Mouse (Mus musculus): ENCODE results near the gene Akap4. TPM values are rescaled to one million over a fixed set of nuclear protein-coding genes. Genes with fewer than 3 reads are reported as not detected.

The Akap4 gene
- not detected in 2 replicates for total RNA-seq (2014; rRNA removed)
- not detected in 2 replicates for polyA plus RNA-seq (2015; fragmentation: Nextera tagmentation; extraction: Ambion mirVana)

DNA sequence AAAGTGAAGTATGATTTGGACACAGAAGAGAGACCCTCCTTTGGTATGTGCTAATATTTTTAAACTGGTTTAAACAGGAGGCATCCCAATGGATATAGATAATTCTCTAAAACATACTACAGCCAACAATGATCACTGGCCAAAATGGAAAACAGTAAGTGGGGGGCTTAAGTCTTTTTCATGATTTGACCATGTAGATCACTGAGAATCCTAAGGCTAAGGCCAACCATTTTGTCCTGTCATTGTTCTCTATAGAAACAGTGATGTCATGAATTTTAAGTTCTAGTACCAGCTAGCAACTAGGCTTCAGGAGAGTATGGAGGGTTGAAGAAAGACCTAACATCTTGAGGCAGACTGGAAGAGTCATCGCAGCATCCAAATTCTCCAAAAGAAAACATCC is at the start of gene Akap4:
TSS of gene Akap4 (plus strand) at position 301 of the 400 bp plus-strand sequence.
- H3K4me2 ChIP-seq (ENCODE audit: low read depth, low read length), result no peak within 1 kb of the TSS
- no peak within 1 kb of the TSS for H3K9ac ChIP-seq (replicated peaks; ENCODE audit: low read length)
- H3K4me1 ChIP-seq (ENCODE audit: insufficient read depth, low read length), result no peaks in the 10 kb centered on the region
- no peaks in the 10 kb centered on the region for H3K36me3 ChIP-seq (ENCODE audit: insufficient read depth, low read length)
- 94% methylated on average over 1 of the region's 1 CpGs for WGBS
- no peaks in the 10 kb centered on the region for H3K9me3 ChIP-seq (ENCODE audit: low read length)
- H3K27ac ChIP-seq, result no peak within 1 kb of the TSS
- no peak for TF ChIP-seq CTCF (IDR thresholded peaks at IDR 0.05; ENCODE audit: low read depth)
- no peaks in the 10 kb centered on the region for H3K27me3 ChIP-seq (ENCODE audit: insufficient read depth, low read length)
- H3K4me3 ChIP-seq (ENCODE audit: low read length), result no peak within 1 kb of the TSS
- DNase-seq (ENCODE audit: low spot score) (no peak), ATAC-seq (no peak)

DNA sequence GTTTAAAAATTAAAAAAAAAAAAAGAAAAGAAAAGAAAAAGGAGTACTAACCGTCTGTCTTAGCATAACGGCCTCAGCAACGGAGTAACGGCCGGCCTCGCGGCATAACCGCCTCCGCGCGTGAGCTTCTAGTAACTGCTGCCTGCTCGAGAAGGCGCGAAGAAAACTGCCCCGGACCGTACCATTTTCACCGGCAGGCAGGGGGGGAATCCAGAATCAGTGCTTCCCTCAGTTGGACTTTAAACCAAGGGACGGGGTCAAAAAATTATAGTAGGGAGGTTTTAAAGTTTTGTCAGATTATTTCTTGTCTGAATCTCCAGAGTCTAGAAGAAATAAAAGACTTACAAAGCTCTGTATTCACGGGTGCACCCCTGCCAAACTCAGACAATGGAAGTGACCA is 25.8 kb upstream of the Akap4 start, which contains the start of gene Ccnb3:
TSS of gene Ccnb3 (minus strand) at position 101 of the 400 bp plus-strand sequence.
- Histone ChIP-seq H3K27me3 (ENCODE audit: insufficient read depth, low read length) (no peaks in the 10 kb centered on the region), H3K27ac (no peak within 1 kb of the TSS), H3K9me3 (ENCODE audit: low read length) (no peaks in the 10 kb centered on the region), H3K4me3 (ENCODE audit: low read length) (no peak within 1 kb of the TSS), H3K36me3 (ENCODE audit: insufficient read depth, low read length) (no peaks in the 10 kb centered on the region), H3K4me1 (ENCODE audit: insufficient read depth, low read length) (no peaks in the 10 kb centered on the region), H3K4me2 (ENCODE audit: low read depth, low read length) (no peak within 1 kb of the TSS), H3K9ac (replicated peaks; ENCODE audit: low read length) (no peak within 1 kb of the TSS)
- no peak for ATAC-seq
- no peak for TF ChIP-seq CTCF (IDR thresholded peaks at IDR 0.05; ENCODE audit: low read depth)
- WGBS, result 92% methylated on average over 19 of the region's 19 CpGs
- DNase-seq (ENCODE audit: low spot score), result no peak

DNA sequence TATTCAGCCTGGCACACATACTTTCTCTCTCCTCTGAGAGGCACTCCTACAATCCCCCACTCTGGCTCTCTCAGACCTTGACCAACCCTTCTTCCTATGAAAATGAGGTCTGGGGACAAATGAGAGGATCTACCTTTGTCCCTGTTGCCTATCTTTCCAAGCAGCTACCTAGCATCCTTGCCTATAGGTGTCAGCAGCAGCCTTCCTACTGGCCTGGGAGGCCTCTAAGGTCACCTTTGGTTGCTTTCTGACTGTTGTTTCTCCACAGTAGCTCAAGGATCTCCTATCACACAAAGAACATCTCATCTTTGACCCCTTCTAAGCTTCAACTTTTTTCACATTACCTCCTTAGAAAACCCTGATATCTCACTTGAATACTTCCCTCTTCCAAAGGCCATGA is 10.3 kb upstream of the Akap4 start:
- Histone ChIP-seq H3K27me3 (ENCODE audit: insufficient read depth, low read length) (no peaks in the 10 kb centered on the region), H3K4me3 (ENCODE audit: low read length) (no peak overlapping the region)
- ATAC-seq, result no peak

DNA sequence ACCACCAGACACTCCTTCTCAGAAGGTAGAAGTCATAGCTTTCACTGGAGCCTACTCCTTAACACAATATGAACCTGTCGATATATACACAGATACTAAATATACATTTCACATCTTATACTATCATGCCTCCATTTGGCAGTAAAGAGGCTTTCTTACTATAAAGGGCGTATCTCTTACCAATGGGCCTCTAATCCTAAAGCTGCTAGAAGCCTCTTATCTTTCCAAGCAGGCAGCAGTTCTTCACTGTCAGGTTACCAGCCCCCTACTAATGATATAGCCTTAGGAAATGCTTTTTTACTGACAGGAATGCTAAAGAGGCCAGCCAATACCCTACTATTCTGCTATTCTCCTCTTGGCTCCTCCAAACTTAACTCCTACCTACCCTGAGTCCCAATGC is 9.7 kb upstream of the Akap4 start:
- no peak for TF ChIP-seq CTCF (IDR thresholded peaks at IDR 0.05; ENCODE audit: low read depth)
- Histone ChIP-seq H3K4me3 (ENCODE audit: low read length) (no peak overlapping the region), H3K27me3 (ENCODE audit: insufficient read depth, low read length) (no peaks in the 10 kb centered on the region), H3K4me1 (ENCODE audit: insufficient read depth, low read length) (no peaks in the 10 kb centered on the region), H3K36me3 (ENCODE audit: insufficient read depth, low read length) (no peaks in the 10 kb centered on the region), H3K27ac (no peak overlapping the region), H3K4me2 (ENCODE audit: low read depth, low read length) (no peak overlapping the region), H3K9me3 (ENCODE audit: low read length) (no peaks in the 10 kb centered on the region), H3K9ac (replicated peaks; ENCODE audit: low read length) (no peak overlapping the region)
- ATAC-seq (no peak), DNase-seq (ENCODE audit: low spot score) (no peak)
- 90% methylated on average over 2 of the region's 2 CpGs for WGBS

More for the DNA sequence above, 10.3 kb upstream of the Akap4 start:
- no peak for TF ChIP-seq CTCF (IDR thresholded peaks at IDR 0.05; ENCODE audit: low read depth)
- Histone ChIP-seq H3K4me2 (ENCODE audit: low read depth, low read length) (no peak overlapping the region), H3K9ac (replicated peaks; ENCODE audit: low read length) (no peak overlapping the region), H3K9me3 (ENCODE audit: low read length) (no peaks in the 10 kb centered on the region), H3K36me3 (ENCODE audit: insufficient read depth, low read length) (no peaks in the 10 kb centered on the region), H3K4me1 (ENCODE audit: insufficient read depth, low read length) (no peaks in the 10 kb centered on the region), H3K27ac (no peak overlapping the region)
- no peak for DNase-seq (ENCODE audit: low spot score)

DNA sequence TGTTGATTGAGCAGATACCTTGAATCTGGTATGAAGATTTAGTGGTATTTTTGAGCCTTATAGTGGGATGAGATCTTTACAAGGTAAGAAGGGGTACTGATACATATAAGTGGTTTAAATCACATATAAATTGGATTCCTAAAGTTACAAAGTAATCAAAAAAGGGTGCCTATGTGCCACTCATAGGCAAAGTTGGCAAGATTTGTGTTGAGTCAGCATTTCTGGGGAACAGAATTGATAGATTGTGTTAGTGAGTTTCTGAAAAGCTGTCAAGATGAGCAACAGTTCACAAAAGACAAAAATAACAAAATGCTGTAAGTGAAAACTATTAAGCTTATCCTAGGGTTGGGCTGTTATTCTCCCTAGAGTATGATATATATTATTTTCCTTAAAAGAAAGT is 3.2 kb upstream of the Akap4 start:
- DNase-seq (ENCODE audit: low spot score) (no peak), ATAC-seq (no peak)
- no peak overlapping the region for H3K9ac ChIP-seq (replicated peaks; ENCODE audit: low read length)
- H3K4me1 ChIP-seq (ENCODE audit: insufficient read depth, low read length), result no peaks in the 10 kb centered on the region
- H3K36me3 ChIP-seq (ENCODE audit: insufficient read depth, low read length), result no peaks in the 10 kb centered on the region
- no peak for TF ChIP-seq CTCF (IDR thresholded peaks at IDR 0.05; ENCODE audit: low read depth)
- H3K27ac ChIP-seq, result no peak overlapping the region
- no peaks in the 10 kb centered on the region for H3K27me3 ChIP-seq (ENCODE audit: insufficient read depth, low read length)
- no peak overlapping the region for H3K4me3 ChIP-seq (ENCODE audit: low read length)
- H3K4me2 ChIP-seq (ENCODE audit: low read depth, low read length), result no peak overlapping the region
- no peaks in the 10 kb centered on the region for H3K9me3 ChIP-seq (ENCODE audit: low read length)

DNA sequence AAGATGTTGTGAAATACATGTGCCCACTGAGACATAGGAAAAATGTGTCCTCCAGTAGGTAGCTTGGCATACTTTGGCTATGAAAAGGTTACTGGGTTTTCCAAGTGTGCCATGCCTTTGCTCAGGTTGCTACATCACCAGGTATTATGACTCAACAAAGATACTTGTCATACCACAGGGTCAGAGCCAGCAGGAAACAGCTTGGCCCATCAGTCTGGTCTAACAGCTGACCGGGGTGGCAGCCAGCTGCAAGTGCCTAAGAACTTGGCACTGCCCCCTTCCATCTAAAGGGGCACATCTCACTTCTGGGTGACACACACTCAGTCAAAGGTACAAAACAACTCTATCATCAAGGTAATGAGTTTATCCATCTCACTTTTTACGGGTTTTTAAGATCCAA is 683 bp downstream of the Akap4 start:
- WGBS, result 74% methylated on average over 2 of the region's 2 CpGs

DNA sequence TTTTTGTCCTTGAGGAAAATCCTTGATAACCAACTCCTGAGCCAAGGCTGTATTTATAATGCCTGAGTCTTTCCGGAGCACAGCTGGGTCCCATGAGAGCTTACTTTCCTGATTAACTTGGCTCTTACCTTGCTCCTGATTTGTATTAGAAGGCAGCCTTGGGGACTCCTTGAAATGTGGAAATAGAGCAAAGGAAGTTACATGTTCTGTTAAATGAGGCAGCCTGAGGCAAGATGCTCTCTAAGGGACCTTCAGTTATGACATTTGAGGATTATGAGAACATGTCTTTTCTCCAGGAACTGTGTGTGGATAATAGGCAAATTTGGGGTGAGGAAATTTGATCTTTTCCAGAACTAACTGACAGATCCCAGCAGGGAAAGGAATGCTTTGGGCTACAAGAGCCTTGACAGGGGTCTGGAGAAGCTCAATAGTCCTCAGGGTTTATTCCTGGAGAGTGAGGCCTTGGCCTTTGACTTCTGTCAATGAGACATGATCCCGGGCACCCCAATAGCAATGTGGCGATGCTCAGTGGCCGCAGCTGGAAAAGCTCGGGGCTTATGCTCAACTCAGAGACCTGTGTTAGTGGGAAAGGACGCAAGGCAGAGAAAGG is 12.6 kb downstream of the Akap4 start:
- no peak for ATAC-seq
- Histone ChIP-seq H3K9me3 (ENCODE audit: low read length) (0 out of 2 replicates have a peak, but pooled peaks cover 2% of the 10 kb centered on the region), H3K9ac (replicated peaks; ENCODE audit: low read length) (no peak overlapping the region), H3K4me3 (ENCODE audit: low read length) (no peak overlapping the region), H3K4me2 (ENCODE audit: low read depth, low read length) (no peak overlapping the region), H3K27me3 (ENCODE audit: insufficient read depth, low read length) (no peaks in the 10 kb centered on the region), H3K27ac (no peak overlapping the region), H3K36me3 (ENCODE audit: insufficient read depth, low read length) (no peaks in the 10 kb centered on the region), H3K4me1 (ENCODE audit: insufficient read depth, low read length) (no peaks in the 10 kb centered on the region)
- WGBS, result 77% methylated on average over 6 of the region's 6 CpGs
- peak; percentile 27 for DNase-seq (ENCODE audit: low spot score)
- no peak for TF ChIP-seq CTCF (IDR thresholded peaks at IDR 0.05; ENCODE audit: low read depth)

More for the DNA sequence above, 683 bp downstream of the Akap4 start:
- no peak overlapping the region for H3K27ac ChIP-seq
- no peak for TF ChIP-seq CTCF (IDR thresholded peaks at IDR 0.05; ENCODE audit: low read depth)
- no peak overlapping the region for H3K9ac ChIP-seq (replicated peaks; ENCODE audit: low read length)
- no peak overlapping the region for H3K4me3 ChIP-seq (ENCODE audit: low read length)
- ATAC-seq (no peak), DNase-seq (ENCODE audit: low spot score) (no peak)
- no peaks in the 10 kb centered on the region for H3K4me1 ChIP-seq (ENCODE audit: insufficient read depth, low read length)
- no peaks in the 10 kb centered on the region for H3K9me3 ChIP-seq (ENCODE audit: low read length)
- H3K4me2 ChIP-seq (ENCODE audit: low read depth, low read length), result no peak overlapping the region
- H3K27me3 ChIP-seq (ENCODE audit: insufficient read depth, low read length), result no peaks in the 10 kb centered on the region
- H3K36me3 ChIP-seq (ENCODE audit: insufficient read depth, low read length), result no peaks in the 10 kb centered on the region

Data from hindbrain, postnatal 0 days (tissue).